Mouse (Mus musculus): ENCODE data around the gene Mbnl1. TPM values are rescaled to one million over a fixed set of nuclear protein-coding genes. Genes with fewer than 3 reads are reported as not detected.
"Not testable (repeated sequence)": the region's sequence is repeated elsewhere in the genome, so short reads cannot be mapped to it uniquely, and the experiment has no call there.

Gene Mbnl1
- 101 and 106 TPM in 2 replicates for polyA plus RNA-seq (2015; fragmentation: Nextera tagmentation; extraction: Ambion mirVana)

DNA sequence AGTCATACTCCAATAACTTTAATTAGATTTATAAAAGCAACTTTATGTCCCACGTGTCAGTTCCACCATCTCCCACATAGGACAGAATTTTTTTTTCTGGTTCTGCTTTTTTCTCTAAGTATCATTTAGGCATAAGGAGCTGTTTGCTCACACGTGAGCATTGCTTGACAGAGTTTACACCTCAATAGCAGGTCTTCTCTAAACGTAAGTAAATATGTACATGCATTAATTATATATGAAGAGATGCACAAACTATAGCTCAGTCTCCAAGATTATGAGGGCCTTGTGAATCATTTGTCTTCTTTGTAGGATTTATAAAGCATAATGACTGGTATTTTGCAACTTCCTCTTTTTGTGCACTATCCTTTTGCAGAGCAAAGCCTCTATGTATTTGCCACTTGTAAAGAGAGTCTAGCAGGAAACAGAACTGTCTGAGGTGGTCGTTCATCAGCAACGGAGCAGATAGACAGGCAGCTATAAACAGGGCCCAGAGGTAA lies at the start of gene Mbnl1:
Mbnl1 (plus strand) TSS at position 150 of the 497 bp plus-strand sequence.
- 42% methylated on average over 5 of the region's 5 CpGs for WGBS

DNA sequence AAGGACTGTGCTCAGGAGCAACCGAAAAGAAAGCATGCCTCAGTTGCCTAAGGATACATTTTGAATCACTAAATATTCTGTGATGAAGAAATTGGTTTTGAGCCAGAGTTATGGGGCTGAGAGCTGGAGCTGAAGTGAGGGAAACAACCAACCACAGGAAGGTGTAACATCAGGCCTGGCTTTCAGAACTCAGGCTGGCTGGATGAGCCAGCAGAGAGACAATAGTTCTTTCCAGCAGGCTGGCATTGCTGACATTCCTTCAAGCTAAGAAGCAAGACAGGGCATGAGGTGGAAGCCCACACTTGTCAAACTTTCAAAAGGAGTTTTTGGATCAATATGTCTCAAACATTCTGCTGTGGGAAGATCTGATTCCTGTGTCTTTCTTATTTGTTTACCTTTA lies 48.5 kb upstream of the Mbnl1 start:
- WGBS, result 85% methylated on average over 1 of the region's 1 CpGs

More for the DNA sequence above, at the start of gene Mbnl1:
- H3K4me1 ChIP-seq (ENCODE audit: control insufficient read depth, insufficient read depth, low read length), result no peaks in the 10 kb centered on the region
- no peak within 1 kb of the TSS; the same call in 1 of the 2 replicates for H3K4me3 ChIP-seq (replicated peaks; ENCODE audit: low read length)
- ATAC-seq (ENCODE audit: insufficient read depth, low FRiP score), result no peak
- H3K9me3 ChIP-seq (replicated peaks; ENCODE audit: control insufficient read depth, low read length), result no peaks in the 10 kb centered on the region
- no peak within 1 kb of the TSS for H3K9ac ChIP-seq (ENCODE audit: low read length)
- H3K36me3 ChIP-seq (ENCODE audit: control insufficient read depth, insufficient read depth, low read length), result no peaks in the 10 kb centered on the region
- H3K4me2 ChIP-seq (ENCODE audit: low read depth, low read length), result 0 out of 2 replicates have a peak within 1 kb of the TSS, but pooled peaks have one; percentile 3
- no peak within 1 kb of the TSS for H3K27ac ChIP-seq (ENCODE audit: low read length)
- no peaks in the 10 kb centered on the region for H3K27me3 ChIP-seq (ENCODE audit: control insufficient read depth, insufficient read depth, low read length)

DNA sequence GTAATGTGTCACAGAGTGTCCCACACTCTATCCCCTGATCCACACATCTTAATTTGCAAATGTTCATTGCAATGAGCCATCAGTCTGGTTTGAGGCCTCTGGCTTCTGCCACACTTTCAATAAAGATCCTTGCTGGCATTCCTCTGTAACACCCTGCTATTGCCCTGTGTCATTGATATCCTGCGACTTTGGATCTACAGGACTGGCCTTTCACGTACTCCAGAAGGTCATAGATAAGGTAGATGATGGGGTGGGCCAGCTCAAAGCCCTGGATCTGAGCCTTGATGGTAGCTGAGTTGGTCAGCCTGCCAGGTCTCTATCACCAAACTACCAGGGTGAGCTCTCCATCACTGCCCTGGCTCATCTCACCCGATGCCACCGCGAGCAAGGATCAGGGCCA lies 43.6 kb upstream of the Mbnl1 start:
- no peak for ATAC-seq (ENCODE audit: insufficient read depth, low FRiP score)
- no peaks in the 10 kb centered on the region for H3K9me3 ChIP-seq (replicated peaks; ENCODE audit: control insufficient read depth, low read length)
- H3K4me2 ChIP-seq (ENCODE audit: low read depth, low read length), result no peak overlapping the region
- 95% methylated on average over 5 of the region's 5 CpGs for WGBS
- no peaks in the 10 kb centered on the region for H3K36me3 ChIP-seq (ENCODE audit: control insufficient read depth, insufficient read depth, low read length)
- H3K4me3 ChIP-seq (replicated peaks; ENCODE audit: low read length), result no peak overlapping the region
- no peak overlapping the region for H3K9ac ChIP-seq (ENCODE audit: low read length)
- no peak overlapping the region for H3K27ac ChIP-seq (ENCODE audit: low read length)
- H3K4me1 ChIP-seq (ENCODE audit: control insufficient read depth, insufficient read depth, low read length), result no peaks in the 10 kb centered on the region
- H3K27me3 ChIP-seq (ENCODE audit: control insufficient read depth, insufficient read depth, low read length), result no peaks in the 10 kb centered on the region

More for the DNA sequence above, 48.5 kb upstream of the Mbnl1 start:
- Histone ChIP-seq H3K4me2 (ENCODE audit: low read depth, low read length) (no peak overlapping the region), H3K9ac (ENCODE audit: low read length) (no peak overlapping the region), H3K36me3 (ENCODE audit: control insufficient read depth, insufficient read depth, low read length) (no peaks in the 10 kb centered on the region), H3K9me3 (replicated peaks; ENCODE audit: control insufficient read depth, low read length) (no peaks in the 10 kb centered on the region), H3K4me3 (replicated peaks; ENCODE audit: low read length) (no peak overlapping the region), H3K27me3 (ENCODE audit: control insufficient read depth, insufficient read depth, low read length) (no peaks in the 10 kb centered on the region), H3K4me1 (ENCODE audit: control insufficient read depth, insufficient read depth, low read length) (no peaks in the 10 kb centered on the region), H3K27ac (ENCODE audit: low read length) (no peak overlapping the region)
- no peak for ATAC-seq (ENCODE audit: insufficient read depth, low FRiP score)

DNA sequence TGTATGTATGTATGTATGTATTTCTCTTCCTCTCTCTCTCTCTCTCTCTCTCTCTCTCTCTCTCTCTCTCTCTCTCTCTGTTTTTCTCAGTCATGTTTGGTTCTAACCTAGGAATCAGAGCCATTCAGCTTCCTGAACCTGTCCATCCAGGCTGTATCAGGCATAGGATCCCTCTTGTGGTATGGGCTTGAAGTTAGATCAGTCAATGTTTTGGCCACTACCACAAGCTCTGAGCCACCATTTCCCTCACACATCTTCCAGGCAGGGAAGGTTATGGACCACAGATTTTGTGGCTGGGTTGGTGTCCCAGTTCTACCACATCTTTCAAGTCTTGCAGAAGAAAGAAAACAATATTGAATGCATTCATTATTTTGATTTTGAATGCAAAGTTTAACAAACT lies 35.4 kb upstream of the Mbnl1 start:
- Histone ChIP-seq H3K4me3 (replicated peaks; ENCODE audit: low read length) (no peak overlapping the region), H3K4me2 (ENCODE audit: low read depth, low read length) (no peak overlapping the region), H3K9ac (ENCODE audit: low read length) (no peak overlapping the region), H3K27me3 (ENCODE audit: control insufficient read depth, insufficient read depth, low read length) (no peaks in the 10 kb centered on the region), H3K27ac (ENCODE audit: low read length) (no peak overlapping the region), H3K9me3 (replicated peaks; ENCODE audit: control insufficient read depth, low read length) (no peaks in the 10 kb centered on the region), H3K36me3 (ENCODE audit: control insufficient read depth, insufficient read depth, low read length) (no peaks in the 10 kb centered on the region), H3K4me1 (ENCODE audit: control insufficient read depth, insufficient read depth, low read length) (no peaks in the 10 kb centered on the region)
- no peak for ATAC-seq (ENCODE audit: insufficient read depth, low FRiP score)

DNA sequence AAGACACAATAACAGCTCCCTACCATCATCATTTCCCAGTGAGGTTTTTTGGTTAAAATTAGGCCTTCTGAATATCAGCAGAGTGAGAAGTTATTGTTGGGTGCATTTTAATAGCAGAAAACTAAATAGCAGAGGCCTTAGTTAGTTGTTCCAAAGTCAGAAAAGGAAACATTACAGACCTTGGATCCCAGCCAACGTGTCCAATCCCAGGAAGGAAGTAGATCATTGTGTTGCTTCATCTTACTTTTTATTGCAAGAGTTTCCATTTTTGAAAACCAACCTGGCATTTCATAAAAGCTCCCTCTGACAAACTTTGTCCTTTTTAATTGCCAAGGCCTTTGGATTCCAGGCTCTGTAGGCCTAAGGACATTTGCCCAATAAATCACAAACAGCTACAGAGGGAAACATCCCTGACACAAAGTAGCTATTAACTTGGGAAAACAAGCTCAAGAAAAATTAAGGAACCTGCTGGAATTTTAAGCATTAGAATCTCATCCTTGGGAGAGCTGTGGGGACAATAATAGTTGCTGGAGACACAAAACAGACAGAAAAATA lies 34.9 kb upstream of the Mbnl1 start:
- Histone ChIP-seq H3K27me3 (ENCODE audit: control insufficient read depth, insufficient read depth, low read length) (no peaks in the 10 kb centered on the region), H3K9me3 (replicated peaks; ENCODE audit: control insufficient read depth, low read length) (no peaks in the 10 kb centered on the region), H3K4me1 (ENCODE audit: control insufficient read depth, insufficient read depth, low read length) (no peaks in the 10 kb centered on the region), H3K4me3 (replicated peaks; ENCODE audit: low read length) (no peak overlapping the region), H3K36me3 (ENCODE audit: control insufficient read depth, insufficient read depth, low read length) (no peaks in the 10 kb centered on the region), H3K27ac (ENCODE audit: low read length) (no peak overlapping the region), H3K9ac (ENCODE audit: low read length) (no peak overlapping the region), H3K4me2 (ENCODE audit: low read depth, low read length) (no peak overlapping the region)
- no peak for ATAC-seq (ENCODE audit: insufficient read depth, low FRiP score)
- 46% methylated on average over 1 of the region's 1 CpGs for WGBS

DNA sequence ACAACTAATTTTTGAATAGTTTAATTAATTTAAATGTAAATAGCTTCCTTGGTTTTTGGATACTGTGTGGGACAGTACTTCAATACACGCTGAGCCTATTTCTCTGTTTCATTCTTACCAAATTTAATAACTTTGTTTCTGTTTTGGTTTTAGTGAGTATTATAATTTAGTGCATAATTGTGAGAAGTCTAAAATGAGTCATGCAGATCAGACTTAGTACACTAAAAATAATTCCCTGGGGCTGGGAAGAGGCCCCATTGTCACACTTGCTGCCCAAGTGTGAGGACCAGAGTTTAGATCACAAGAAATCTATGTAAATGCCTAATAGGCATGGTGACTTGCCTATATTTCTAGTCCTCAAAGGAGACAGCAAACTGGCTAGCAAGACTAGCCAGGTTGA lies 33.9 kb upstream of the Mbnl1 start:
- no peak overlapping the region for H3K27ac ChIP-seq (ENCODE audit: low read length)
- no peak overlapping the region for H3K4me3 ChIP-seq (replicated peaks; ENCODE audit: low read length)
- H3K27me3 ChIP-seq (ENCODE audit: control insufficient read depth, insufficient read depth, low read length), result no peaks in the 10 kb centered on the region
- H3K4me1 ChIP-seq (ENCODE audit: control insufficient read depth, insufficient read depth, low read length), result no peaks in the 10 kb centered on the region
- H3K4me2 ChIP-seq (ENCODE audit: low read depth, low read length), result no peak overlapping the region
- no peaks in the 10 kb centered on the region for H3K9me3 ChIP-seq (replicated peaks; ENCODE audit: control insufficient read depth, low read length)
- ATAC-seq (ENCODE audit: insufficient read depth, low FRiP score), result no peak
- H3K9ac ChIP-seq (ENCODE audit: low read length), result no peak overlapping the region
- 90% methylated on average over 1 of the region's 1 CpGs for WGBS
- H3K36me3 ChIP-seq (ENCODE audit: control insufficient read depth, insufficient read depth, low read length), result no peaks in the 10 kb centered on the region

DNA sequence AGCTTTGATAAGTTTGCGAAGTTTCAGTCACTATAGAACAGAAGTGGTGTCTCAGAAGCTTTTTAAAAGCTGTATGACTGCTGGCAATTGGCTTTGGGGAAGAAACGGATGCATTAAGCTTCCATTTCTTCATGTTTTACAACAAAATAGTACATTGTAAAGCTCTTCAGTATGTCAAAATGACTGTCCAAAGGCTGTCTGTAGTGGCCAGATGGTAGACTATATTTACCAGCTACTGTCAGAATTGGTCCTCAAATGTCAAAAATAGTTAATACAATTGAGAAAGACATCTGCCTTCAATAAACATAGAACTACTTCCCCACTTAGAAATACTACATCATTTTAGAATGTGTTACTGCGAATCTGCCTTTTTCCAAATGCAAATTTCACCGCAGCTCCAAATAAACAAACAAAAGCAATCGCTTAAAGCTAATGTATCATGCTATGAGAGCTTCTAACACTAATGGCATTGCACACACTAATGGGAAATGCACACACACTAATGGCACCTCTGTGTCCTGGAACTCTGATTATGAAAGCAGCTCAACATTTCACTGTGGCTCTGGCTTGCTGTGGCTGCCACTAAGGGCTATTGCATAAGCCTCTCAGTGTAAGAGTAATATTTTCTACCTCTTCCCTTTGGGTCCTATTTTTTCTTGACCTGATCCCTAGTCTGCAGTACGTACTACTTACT lies 10.7 kb upstream of the Mbnl1 start:
- no peak overlapping the region for H3K4me3 ChIP-seq (replicated peaks; ENCODE audit: low read length)
- H3K4me2 ChIP-seq (ENCODE audit: low read depth, low read length), result no peak overlapping the region
- no peaks in the 10 kb centered on the region for H3K27me3 ChIP-seq (ENCODE audit: control insufficient read depth, insufficient read depth, low read length)
- no peaks in the 10 kb centered on the region for H3K36me3 ChIP-seq (ENCODE audit: control insufficient read depth, insufficient read depth, low read length)
- H3K9me3 ChIP-seq (replicated peaks; ENCODE audit: control insufficient read depth, low read length), result no peaks in the 10 kb centered on the region
- H3K9ac ChIP-seq (ENCODE audit: low read length), result no peak overlapping the region
- H3K4me1 ChIP-seq (ENCODE audit: control insufficient read depth, insufficient read depth, low read length), result no peaks in the 10 kb centered on the region
- 51% methylated on average over 6 of the region's 6 CpGs for WGBS
- no peak for ATAC-seq (ENCODE audit: insufficient read depth, low FRiP score)
- no peak overlapping the region for H3K27ac ChIP-seq (ENCODE audit: low read length)

DNA sequence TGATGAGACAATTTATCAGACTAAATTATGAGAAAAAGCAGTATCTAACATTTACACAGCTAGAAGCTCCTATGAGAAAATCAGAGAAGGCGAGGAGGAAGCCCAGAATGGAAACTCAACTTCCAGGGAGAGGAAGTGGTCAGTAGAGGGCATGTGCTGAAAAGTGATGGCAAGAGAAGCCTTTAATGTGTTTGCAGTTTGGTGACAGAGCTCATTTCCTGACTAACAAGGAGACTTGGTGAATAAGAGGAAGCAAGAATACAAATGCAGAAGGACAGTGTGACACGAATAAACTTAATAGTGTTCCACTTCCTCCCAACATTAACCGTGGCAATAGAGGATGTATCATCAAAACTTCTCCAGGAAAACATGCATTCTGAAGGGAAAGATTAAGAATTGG lies 4.0 kb upstream of the Mbnl1 start:
- not testable (repeated sequence) for H3K36me3 ChIP-seq (ENCODE audit: control insufficient read depth, insufficient read depth, low read length); H3K9me3 ChIP-seq (replicated peaks; ENCODE audit: control insufficient read depth, low read length); H3K27ac ChIP-seq (ENCODE audit: low read length); ATAC-seq (ENCODE audit: insufficient read depth, low FRiP score); H3K27me3 ChIP-seq (ENCODE audit: control insufficient read depth, insufficient read depth, low read length); H3K4me3 ChIP-seq (replicated peaks; ENCODE audit: low read length); H3K9ac ChIP-seq (ENCODE audit: low read length); H3K4me1 ChIP-seq (ENCODE audit: control insufficient read depth, insufficient read depth, low read length); H3K4me2 ChIP-seq (ENCODE audit: low read depth, low read length)
- 71% methylated on average over 2 of the region's 3 CpGs for WGBS

DNA sequence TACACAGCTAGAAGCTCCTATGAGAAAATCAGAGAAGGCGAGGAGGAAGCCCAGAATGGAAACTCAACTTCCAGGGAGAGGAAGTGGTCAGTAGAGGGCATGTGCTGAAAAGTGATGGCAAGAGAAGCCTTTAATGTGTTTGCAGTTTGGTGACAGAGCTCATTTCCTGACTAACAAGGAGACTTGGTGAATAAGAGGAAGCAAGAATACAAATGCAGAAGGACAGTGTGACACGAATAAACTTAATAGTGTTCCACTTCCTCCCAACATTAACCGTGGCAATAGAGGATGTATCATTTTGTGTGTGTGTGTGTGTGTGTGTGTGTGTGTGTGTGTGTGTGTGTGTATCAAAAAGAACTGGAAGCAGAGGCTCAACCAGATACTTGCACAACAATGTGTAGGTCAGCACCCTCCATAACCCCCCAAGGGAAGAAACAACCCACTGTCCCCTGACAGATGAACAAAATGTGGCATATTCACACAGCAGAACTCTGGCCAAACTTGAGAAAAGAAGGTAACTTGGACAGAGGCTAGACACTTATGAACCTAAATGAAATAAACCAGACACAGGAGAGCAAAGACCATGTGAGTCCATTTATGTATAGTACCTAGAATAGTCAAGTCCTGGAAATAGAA lies 3.3 kb upstream of the Mbnl1 start:
- not testable (repeated sequence) for H3K9ac ChIP-seq (ENCODE audit: low read length); H3K36me3 ChIP-seq (ENCODE audit: control insufficient read depth, insufficient read depth, low read length); H3K4me2 ChIP-seq (ENCODE audit: low read depth, low read length); H3K27ac ChIP-seq (ENCODE audit: low read length); H3K27me3 ChIP-seq (ENCODE audit: control insufficient read depth, insufficient read depth, low read length); H3K9me3 ChIP-seq (replicated peaks; ENCODE audit: control insufficient read depth, low read length); H3K4me3 ChIP-seq (replicated peaks; ENCODE audit: low read length); ATAC-seq (ENCODE audit: insufficient read depth, low FRiP score); H3K4me1 ChIP-seq (ENCODE audit: control insufficient read depth, insufficient read depth, low read length)
- WGBS, result 66% methylated on average over 2 of the region's 3 CpGs
